Mouse (Mus musculus) natural killer cell, adult 2 months (primary cell): Measurements from ENCODE around the gene Ezr.

Source experiments
- DNase-seq, 2 experiments: peaks; one replicate each; pipeline ENCODE4 v3.0.0; 2022; ENCODE audit warnings: low spot score in 2 of 2

The Ezr gene

DNA sequence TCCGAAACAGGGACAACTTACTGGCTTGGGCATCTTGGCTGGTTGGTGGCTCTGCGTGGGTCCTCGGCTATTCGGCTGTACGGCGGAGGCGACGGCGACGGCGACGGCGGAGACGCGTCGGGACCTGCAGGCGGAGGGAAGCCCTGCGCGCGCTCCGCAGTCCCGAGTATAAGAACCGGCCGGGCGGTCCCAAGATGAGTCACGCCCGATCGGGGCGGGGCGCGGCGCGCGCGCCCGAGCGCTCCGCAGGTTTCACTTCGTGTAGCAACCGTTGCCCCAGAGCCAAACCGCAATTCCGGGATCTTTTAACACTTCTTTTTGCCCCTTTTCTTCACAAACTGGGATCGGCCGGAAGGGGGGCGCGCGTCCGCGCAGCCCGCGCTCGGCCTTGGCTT, at the start of gene Ezr:
Gene Ezr, minus strand, starts transcription at position 174 of the 395 bp plus-strand sequence.
- peak; percentile 79 to 88 for DNase-seq

DNA sequence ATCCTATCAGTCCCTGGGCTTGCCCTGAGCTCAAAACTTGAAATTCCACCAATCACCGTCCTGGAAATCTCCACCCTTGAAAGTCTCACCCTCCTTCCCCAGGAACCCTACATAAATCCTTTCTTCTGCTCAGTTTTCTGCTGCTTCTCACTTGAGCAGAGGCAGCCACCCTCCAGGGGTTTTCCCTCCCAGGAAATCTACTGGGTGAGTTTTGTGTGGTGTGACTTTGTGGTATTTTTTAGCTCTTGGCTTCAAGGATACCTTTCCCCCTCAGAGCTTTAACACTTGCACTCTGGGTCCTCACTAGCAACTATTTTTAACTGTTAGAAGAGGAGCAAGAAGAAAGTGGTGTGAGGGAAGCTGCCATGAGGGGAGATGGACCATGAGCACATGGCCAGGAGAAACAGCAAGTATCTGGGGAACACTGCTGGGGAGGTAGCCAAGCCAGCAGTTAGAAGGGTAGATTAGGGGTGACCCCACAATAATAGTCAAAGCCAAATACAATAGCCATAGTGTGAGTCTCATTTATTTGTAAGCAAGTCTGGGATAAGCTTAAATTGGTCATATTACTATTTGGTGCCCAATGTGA, 47.5 kb upstream of the Ezr start:
- no peak for DNase-seq

- peak in 1 of 2 experiments; percentile 59 for DNase-seq
Measured at GRCm38 (mm10) chr17:6828531-6829150, 46.1 kb upstream of the Ezr start.

DNA sequence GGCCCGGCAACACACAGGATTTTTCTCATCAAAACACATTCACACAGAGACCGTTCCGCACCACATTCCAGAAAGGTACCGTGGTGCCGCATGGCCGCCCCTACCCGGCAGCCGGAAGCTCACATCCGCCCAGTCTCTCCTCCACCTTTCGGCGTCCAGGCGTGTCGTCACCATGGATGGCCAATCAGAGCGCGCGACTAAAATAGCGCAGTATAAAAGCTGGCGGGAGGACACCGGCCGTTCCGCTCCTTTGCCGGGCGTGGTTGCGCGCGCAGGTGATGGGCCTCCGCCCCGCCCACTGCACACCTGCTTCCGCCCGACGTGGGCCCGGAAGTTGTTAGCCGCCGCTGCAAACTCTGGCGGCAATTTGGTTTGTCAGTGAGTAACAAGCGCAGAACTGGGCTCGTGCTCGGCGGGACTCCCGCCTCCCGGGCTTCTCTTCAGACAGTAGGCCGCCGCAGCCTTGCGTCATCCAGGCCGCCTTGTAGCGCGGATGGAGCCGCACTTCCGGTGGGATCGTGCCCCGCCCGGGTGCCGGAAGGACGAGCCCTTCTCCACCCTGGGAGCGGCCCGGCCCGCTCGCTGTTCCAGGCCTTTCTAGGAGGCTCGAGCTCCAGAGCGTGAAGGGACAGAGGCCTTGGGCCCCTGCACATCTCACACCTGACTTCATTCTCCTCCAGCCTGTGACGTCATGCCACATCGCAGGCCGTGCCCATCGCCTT, 45.3 kb upstream of the Ezr start:
- DNase-seq: peak; percentile 98 to 99

DNA sequence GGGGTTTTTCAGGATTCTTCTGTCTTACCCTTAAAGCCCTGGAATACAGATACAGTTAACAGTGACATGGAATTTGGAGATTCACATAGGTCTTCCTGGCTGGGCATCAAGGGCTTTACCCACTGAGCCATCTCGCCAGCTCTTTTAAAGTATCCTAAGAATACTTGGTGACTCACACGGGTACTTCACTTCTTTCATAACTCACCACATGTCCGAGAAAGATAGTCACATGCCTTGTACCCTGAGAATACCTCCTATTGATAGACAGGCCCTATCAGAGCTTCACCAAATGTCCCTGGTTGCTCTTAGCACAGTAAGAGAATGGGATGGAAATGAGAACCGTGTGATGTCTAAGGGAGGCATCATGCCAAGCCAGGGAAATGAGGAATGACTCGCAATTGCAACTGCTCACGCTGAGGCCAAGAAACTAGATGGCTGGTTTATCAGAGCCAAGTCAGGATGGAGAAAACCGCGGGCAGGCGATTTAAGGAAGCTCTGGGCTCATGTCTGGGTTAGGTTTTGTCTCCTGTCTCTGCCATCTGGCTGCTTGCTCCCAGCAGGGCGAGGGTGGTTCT, 44.7 kb upstream of the Ezr start:
- DNase-seq: peak; percentile 75 to 76

DNA sequence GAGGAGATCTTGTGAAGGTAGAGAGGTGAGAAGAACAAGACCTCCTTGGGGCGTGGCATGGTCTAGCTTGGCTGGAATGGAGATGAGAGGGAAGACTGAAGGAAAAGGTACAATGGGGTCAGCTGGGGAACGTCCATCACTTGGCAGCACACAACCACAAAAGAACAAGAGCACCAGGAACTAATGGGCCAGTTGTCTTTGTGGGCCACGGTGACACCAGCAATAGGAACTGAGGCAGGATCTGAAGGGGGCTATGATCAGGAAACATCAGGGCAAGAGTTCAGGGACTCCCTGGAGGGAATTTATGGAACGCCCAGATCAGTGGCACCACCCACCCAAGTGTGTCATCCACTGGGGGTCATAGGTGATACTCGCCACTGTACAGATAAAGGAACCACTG, 34.2 kb upstream of the Ezr start:
- no peak for DNase-seq

DNA sequence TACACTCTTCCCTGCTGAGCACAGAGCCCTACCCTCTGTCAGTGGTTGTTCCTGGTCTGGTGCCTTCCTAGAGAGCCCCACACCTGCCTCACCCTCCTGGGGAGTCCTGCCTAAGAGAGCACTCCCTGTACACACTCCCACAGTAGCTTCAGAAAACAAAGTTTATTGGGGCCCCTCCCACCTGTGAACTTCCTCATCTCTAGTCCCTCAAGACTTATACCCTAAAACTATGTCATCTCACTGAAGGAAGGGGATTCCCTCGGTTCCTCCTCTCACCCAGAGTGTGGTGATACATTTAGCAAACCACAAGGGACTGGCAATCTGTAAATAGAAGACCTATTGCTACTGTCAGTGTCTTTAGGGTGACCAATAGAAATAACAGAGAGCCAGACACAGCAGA, 33.6 kb upstream of the Ezr start:
- peak; percentile 74 to 83 for DNase-seq

- no peak for DNase-seq
Measured at GRCm38 (mm10) chr17:6814656-6815055, 32.1 kb upstream of the Ezr start.

DNA sequence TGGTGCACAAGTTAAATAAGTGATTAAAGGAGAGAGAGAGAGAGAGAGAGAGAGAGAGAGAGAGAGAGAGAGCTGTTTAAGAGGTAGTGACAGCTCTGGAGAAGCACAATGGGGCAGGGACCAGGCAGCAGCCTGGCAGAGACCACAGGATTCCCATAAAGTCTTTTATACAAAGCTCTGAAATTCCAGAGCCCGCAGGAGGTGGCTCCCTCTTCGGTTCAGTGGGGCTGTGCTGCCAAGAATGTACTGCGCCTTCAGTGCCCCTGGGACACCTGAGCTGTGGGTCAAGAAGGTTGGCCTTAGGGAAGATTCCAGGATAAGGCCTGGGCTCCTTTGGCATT, 30.2 kb upstream of the Ezr start:
- no peak for DNase-seq

GRCm38 (mm10) chr17:6811931-6812850, 29.6 kb upstream of the Ezr start:
- DNase-seq: no peak

- no peak for DNase-seq
Measured at GRCm38 (mm10) chr17:6809331-6809730, 26.7 kb upstream of the Ezr start.

DNA sequence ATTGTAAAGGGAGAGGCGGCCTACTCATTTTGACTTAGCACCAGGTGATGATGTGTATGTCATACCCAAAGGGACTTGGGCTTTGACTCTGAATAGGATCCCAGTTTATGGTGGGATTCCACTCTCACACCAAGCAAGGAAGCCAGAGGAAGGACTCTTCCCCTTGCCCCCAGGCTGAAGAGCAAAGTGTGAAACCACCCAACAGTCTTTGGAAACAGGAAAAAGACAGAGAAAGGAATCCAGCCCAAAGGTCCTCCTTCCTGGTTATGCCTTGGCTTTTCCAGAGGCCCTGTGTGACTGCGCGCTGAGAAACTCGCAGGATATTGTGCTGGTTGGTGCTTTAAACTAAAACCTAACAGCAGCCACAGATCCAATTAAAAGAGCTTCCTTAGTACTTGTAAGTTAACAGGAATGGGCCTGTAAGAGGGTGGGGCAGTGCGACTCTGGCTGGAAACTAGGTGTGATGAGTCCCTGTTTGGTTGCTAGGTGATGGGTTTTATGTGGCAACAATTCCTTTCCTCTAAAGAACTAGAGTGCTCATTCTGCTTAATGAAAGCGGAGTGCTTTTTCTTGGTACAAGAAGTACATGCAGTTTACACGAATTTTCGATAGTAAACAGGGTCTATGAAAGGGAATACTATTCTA, 26.1 kb upstream of the Ezr start:
- no peak for DNase-seq

- no peak for DNase-seq
Measured at GRCm38 (mm10) chr17:6807827-6808520, 25.4 kb upstream of the Ezr start.

GRCm38 (mm10) chr17:6804853-6805543, 22.4 kb upstream of the Ezr start:
- no peak for DNase-seq

DNA sequence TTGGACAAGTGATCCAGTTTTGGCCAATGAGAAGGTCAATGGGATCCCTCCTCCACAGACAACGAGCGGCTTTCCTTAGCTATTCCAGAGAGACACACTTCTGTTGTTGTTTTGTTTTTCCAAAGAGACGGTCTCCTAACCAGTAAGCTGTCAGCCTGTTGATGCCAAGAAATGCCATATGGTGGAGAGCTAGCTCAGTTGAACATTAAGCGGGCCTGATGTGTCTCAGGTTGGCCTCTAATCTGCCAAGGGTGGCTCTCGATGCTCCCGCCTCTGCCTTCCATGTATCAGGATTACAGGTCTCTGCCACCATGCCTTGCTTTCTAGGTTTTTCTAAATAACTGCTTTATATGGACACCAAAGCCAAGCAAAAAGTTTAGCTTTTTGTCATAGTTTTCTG, 21.5 kb upstream of the Ezr start:
- no peak for DNase-seq

DNA sequence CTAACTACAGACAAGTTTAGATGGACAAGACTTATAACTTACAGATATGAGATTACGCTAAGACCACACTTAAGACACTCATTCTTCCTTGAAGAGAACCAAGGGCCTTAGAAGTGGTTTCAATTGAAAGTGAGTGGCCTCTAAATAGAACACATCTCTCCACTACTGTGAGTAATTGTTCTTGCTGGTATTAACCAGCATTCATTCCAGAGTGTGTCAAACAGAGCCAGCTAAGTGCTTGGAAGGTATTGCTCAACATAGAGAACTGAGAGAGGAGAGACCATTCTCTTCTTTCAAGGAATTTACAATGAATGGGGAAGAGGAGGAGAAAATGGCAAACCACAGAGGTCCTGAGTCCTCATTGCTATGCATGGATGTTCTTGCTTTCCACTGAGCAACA, 21.0 kb upstream of the Ezr start:
- no peak for DNase-seq

- no peak for DNase-seq
Measured at GRCm38 (mm10) chr17:6798392-6799061, 15.9 kb upstream of the Ezr start.

DNA sequence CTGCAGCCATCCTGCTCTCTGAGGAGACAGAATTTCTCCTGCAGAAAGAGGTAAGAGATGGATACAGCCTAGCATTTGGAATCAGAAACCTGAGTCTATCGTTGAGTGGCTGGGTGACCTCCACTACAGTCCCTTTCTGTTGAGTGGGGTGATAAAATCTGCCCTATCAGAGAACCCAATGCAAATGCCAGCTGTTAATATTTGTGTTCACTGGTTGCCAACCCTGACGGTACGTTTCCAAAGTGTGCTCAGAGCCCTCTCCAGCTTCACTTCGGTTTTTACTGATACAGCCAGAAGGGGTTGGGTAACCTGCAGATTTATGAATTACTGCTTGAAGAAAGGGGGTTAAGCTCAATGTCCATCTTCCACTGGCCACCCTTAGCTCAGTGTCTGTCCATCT, 14.9 kb upstream of the Ezr start:
- no peak for DNase-seq

DNA sequence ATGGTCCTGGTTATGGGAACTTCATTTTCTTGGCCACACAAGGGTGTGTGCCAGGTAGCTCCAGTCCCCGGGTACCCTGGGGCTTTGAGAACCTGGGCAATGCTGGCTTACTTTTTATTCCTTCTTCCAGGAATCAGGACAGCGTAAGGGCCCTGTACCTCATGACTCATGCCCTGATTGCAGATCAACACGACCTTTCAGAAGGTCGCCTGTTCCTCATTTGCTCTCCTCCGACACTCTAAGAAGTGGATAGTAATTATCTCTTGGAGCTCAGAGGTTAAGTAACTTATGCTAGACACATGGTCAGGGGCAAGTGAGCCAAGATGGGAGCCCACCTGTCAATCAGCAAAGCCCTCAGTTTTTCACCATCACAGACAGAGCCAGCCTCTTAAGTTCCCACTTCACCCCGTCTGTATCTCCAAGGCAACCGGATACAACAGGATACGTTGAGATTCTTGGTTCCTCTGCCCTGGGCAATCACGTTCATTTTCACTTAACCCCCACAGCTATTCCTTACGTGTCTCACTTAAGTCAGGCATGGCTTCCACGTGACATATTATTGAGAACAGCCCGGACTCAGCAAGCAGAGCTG, 11.7 kb upstream of the Ezr start:
- DNase-seq: no peak
